In genomic region chr3:144205351-144206153, GRCm38 (mm10) we compare ENCODE assay signal across 8 mouse cellular contexts. TPM values are rescaled to one million over a fixed set of nuclear protein-coding genes. Genes with fewer than 3 reads are reported as not detected.
A peak's percentile ranks its signal among the peaks of the same experiment; 100 is the strongest.
DNase-seq lines count a peak whose midpoint lies in the region; ATAC-seq and TF ChIP-seq lines count a peak whose summit lies in the region.

No protein-coding gene starts in this region.

- peak overlapping the region; percentile 95 for H3K4me2 ChIP-seq in heart, embryonic 12.5 days
- peak overlapping the region; percentile 93 for H3K4me2 ChIP-seq in kidney, postnatal 0 days (ENCODE audit: low read length)
- peak overlapping the region; percentile 87 for H3K4me2 ChIP-seq in liver, embryonic 11.5 days
- H3K4me2 ChIP-seq in myocyte (ENCODE audit: low read depth): peak overlapping the region; percentile 87

- under 1% methylated on average over 56 of the region's 69 CpGs for WGBS in heart, embryonic 12.5 days
- under 1% methylated on average over 55 of the region's 69 CpGs for WGBS in kidney, postnatal 0 days
- 1% methylated on average over 67 of the region's 69 CpGs for WGBS in liver, embryonic 11.5 days

- H3K27me3 ChIP-seq in heart, embryonic 12.5 days (replicated peaks): no peaks in the 10 kb centered on the region
- H3K27me3 ChIP-seq in kidney, postnatal 0 days (ENCODE audit: insufficient read depth, low read length): no peaks in the 10 kb centered on the region
- no peaks in the 10 kb centered on the region for H3K27me3 ChIP-seq in liver, embryonic 11.5 days (replicated peaks; ENCODE audit: control insufficient read depth, insufficient read depth, low read length)
- no peaks in the 10 kb centered on the region for H3K27me3 ChIP-seq in myocyte (ENCODE audit: control insufficient read depth, insufficient read depth, insufficient read length)

- DNase-seq in B cell, adult 2 months: peak; percentile 88 to 91
- peak; percentile 99 for DNase-seq in kidney, postnatal 0 days (ENCODE audit: low spot score)
- DNase-seq in liver, embryonic 11.5 days (ENCODE audit: low spot score): peak; percentile 94
- DNase-seq in spleen, postnatal 4 days (ENCODE audit: low spot score in 2 of 2): peak; percentile 82 to 87

- no peak for TF ChIP-seq POLR2A in bone marrow macrophage, adult 2 months (IDR thresholded peaks at IDR 0.05; ENCODE audit: borderline replicate concordance, low read depth, low read length)
- TF ChIP-seq POLR2A in embryonic fibroblast, embryonic 13.5 days (IDR thresholded peaks at IDR 0.05; ENCODE audit: low read depth, low read length): peak; percentile 56
- TF ChIP-seq POLR2A in myocyte (IDR thresholded peaks at IDR 0.05; ENCODE audit: insufficient read length, low read depth): no peak

- H3K36me3 ChIP-seq in heart, embryonic 12.5 days: no peaks in the 10 kb centered on the region; the same call in 1 of the 2 replicates
- H3K36me3 ChIP-seq in kidney, postnatal 0 days (ENCODE audit: insufficient read depth, low read length): no peaks in the 10 kb centered on the region
- H3K36me3 ChIP-seq in liver, embryonic 11.5 days (ENCODE audit: control insufficient read depth, insufficient read depth, low read length): no peaks in the 10 kb centered on the region
- H3K36me3 ChIP-seq in myocyte (ENCODE audit: control insufficient read depth, insufficient read depth): peaks cover 10% of the 10 kb centered on the region

- peaks cover 34% of the 10 kb centered on the region for H3K79me2 ChIP-seq in myocyte (ENCODE audit: control insufficient read depth, insufficient read depth)

- peaks cover 8% of the 10 kb centered on the region for H3K4me1 ChIP-seq in bone marrow macrophage, adult 2 months (ENCODE audit: control insufficient read depth, insufficient read depth, low read length)
- H3K4me1 ChIP-seq in embryonic fibroblast, embryonic 13.5 days (ENCODE audit: control insufficient read depth, insufficient read depth, low read length): no peaks in the 10 kb centered on the region
- peaks cover 10% of the 10 kb centered on the region for H3K4me1 ChIP-seq in heart, embryonic 12.5 days (replicated peaks)
- no peaks in the 10 kb centered on the region; the same call in 1 of the 2 replicates for H3K4me1 ChIP-seq in kidney, postnatal 0 days (replicated peaks; ENCODE audit: insufficient read depth, low read length)
- H3K4me1 ChIP-seq in liver, embryonic 11.5 days (replicated peaks; ENCODE audit: control insufficient read depth, insufficient read depth, low read length): peaks cover 10% of the 10 kb centered on the region

- peak overlapping the region; percentile 90 for H3ac ChIP-seq in myocyte (ENCODE audit: control insufficient read depth, insufficient read length)

- H3K4me3 ChIP-seq in bone marrow macrophage, adult 2 months (ENCODE audit: insufficient read depth, low read length): peak overlapping the region; percentile 99
- peak overlapping the region; percentile 71 for H3K4me3 ChIP-seq in embryonic fibroblast, embryonic 13.5 days (ENCODE audit: insufficient read depth, low read length)
- H3K4me3 ChIP-seq in heart, embryonic 12.5 days: peak overlapping the region; percentile 98
- H3K4me3 ChIP-seq in kidney, postnatal 0 days (replicated peaks; ENCODE audit: low read depth, low read length): peak overlapping the region; percentile 80
- H3K4me3 ChIP-seq in liver, embryonic 11.5 days (ENCODE audit: low read depth, low read length): peak overlapping the region; percentile 88
- H3K4me3 ChIP-seq in myocyte: peak overlapping the region; percentile 92

- TF ChIP-seq CTCF in bone marrow macrophage, adult 2 months (IDR thresholded peaks at IDR 0.05; ENCODE audit: low read depth, low read length): no peak
- TF ChIP-seq CTCF in embryonic fibroblast, embryonic 13.5 days (IDR thresholded peaks at IDR 0.05; ENCODE audit: borderline replicate concordance, insufficient read depth, low read length): no peak
- TF ChIP-seq CTCF in kidney, postnatal 0 days (IDR thresholded peaks at IDR 0.05; ENCODE audit: low read depth): no peak

- H3K9ac ChIP-seq in heart, embryonic 12.5 days: peak overlapping the region; percentile 99
- peak overlapping the region; percentile 83 for H3K9ac ChIP-seq in kidney, postnatal 0 days (ENCODE audit: low read depth, low read length)
- H3K9ac ChIP-seq in liver, embryonic 11.5 days (ENCODE audit: low read depth, low read length): peak overlapping the region; percentile 84

- H3K27ac ChIP-seq in bone marrow macrophage, adult 2 months (ENCODE audit: insufficient read depth, low read depth, low read length): peak overlapping the region; percentile 84
- H3K27ac ChIP-seq in embryonic fibroblast, embryonic 13.5 days (ENCODE audit: insufficient read depth, low read length): peak overlapping the region; percentile 95
- H3K27ac ChIP-seq in heart, embryonic 12.5 days (ENCODE audit: poor library complexity, severe bottlenecking): peak overlapping the region; percentile 100
- peak overlapping the region; percentile 98 for H3K27ac ChIP-seq in kidney, postnatal 0 days
- H3K27ac ChIP-seq in liver, embryonic 11.5 days (ENCODE audit: low read depth, low read length): peak overlapping the region; percentile 95

- no peaks in the 10 kb centered on the region for H3K9me3 ChIP-seq in heart, embryonic 12.5 days (replicated peaks)
- no peaks in the 10 kb centered on the region for H3K9me3 ChIP-seq in kidney, postnatal 0 days (replicated peaks; ENCODE audit: low read length)
- H3K9me3 ChIP-seq in liver, embryonic 11.5 days (ENCODE audit: control insufficient read depth, low read length): no peaks in the 10 kb centered on the region

- ATAC-seq in heart, embryonic 12.5 days (ENCODE audit: insufficient number of reproducible peaks, low FRiP score): peak; percentile 90
- ATAC-seq in kidney, postnatal 0 days (replicated peaks; ENCODE audit: low FRiP score, low read depth): peak; percentile 94
- ATAC-seq in liver, embryonic 11.5 days (replicated peaks; ENCODE audit: low FRiP score): peak; percentile 82

TF ChIP-seq in myocyte, 11 proteins besides CTCF, POLR2A, EP300 and RAD21:
- TF ChIP-seq MYOG (IDR thresholded peaks at IDR 0.05; ENCODE audit: control insufficient read depth in 1 of 3, insufficient read depth in 1 of 3, insufficient read length in 2 of 3, low read depth in 2 of 3) (peak in 1 of 3 experiments; percentile 34), POLR2AphosphoS2 (IDR thresholded peaks at IDR 0.05; ENCODE audit: insufficient read length, low read depth) (no peak), MAX (IDR thresholded peaks at IDR 0.05; ENCODE audit: low read depth) (no peak), MYOD1 (IDR thresholded peaks at IDR 0.05; ENCODE audit: control insufficient read depth in 1 of 3, insufficient read length in 2 of 3, low read depth in 2 of 3) (peak in 1 of 3 experiments; percentile 50)

RNA-seq across cellular contexts. Expression of gene Lmo4, which starts 0.5 kb away (rescaled TPM):
- polyA plus RNA-seq in bone marrow macrophage, adult 2 months (2012; ENCODE audit: insufficient read depth, insufficient read length, missing spikeins): 67.1 and 69.6 TPM in 2 replicates
- 113 and 124 TPM in 2 replicates for polyA plus RNA-seq in embryonic fibroblast, embryonic 13.5 days (2011; ENCODE audit: insufficient read length, low read depth, missing spikeins)
- polyA plus RNA-seq in heart, embryonic 12.5 days (2016; fragmentation: Nextera tagmentation; extraction: Ambion mirVana): 44.9 and 45.9 TPM in 2 replicates
- polyA plus RNA-seq in kidney, postnatal 0 days (2015; fragmentation: Nextera tagmentation; extraction: Ambion mirVana): 53.2 and 55.3 TPM in 2 replicates
- 38.4 and 43.4 TPM in 2 replicates for polyA plus RNA-seq in liver, embryonic 11.5 days (2014; fragmentation: Nextera tagmentation; extraction: Ambion mirVana)
- 75.0 TPM for polyA plus RNA-seq in myocyte (2012; fragmentation: generic; extraction: Trizol)

Comparison
In these comparisons a context has a peak if more than half of its experiments do, and no peak if none do; other contexts are left out.
1. Peak in every context shown above with its lines: DNase-seq, ATAC-seq, H3K4me3 ChIP-seq and H3K27ac ChIP-seq.